Mouse (Mus musculus) CD8-positive naive resting alpha-beta T cell, adult 2 months (primary cell): ENCODE measurements around the gene Hist1h1a.
"Not testable (repeated sequence)": the region's sequence is repeated elsewhere in the genome, so short reads cannot be mapped to it uniquely, and the experiment has no call there.

ENCODE experiments used
- DNase-seq, 2 experiments: peaks; one replicate each; pipeline ENCODE4 v3.0.0; 2022; ENCODE audit warnings: low read depth in 2 of 2, low spot score in 2 of 2

The Hist1h1a gene

GRCm38 (mm10) chr13:23743963-23744362, 19.5 kb upstream of the Hist1h1a start:
- no peak for DNase-seq

DNA sequence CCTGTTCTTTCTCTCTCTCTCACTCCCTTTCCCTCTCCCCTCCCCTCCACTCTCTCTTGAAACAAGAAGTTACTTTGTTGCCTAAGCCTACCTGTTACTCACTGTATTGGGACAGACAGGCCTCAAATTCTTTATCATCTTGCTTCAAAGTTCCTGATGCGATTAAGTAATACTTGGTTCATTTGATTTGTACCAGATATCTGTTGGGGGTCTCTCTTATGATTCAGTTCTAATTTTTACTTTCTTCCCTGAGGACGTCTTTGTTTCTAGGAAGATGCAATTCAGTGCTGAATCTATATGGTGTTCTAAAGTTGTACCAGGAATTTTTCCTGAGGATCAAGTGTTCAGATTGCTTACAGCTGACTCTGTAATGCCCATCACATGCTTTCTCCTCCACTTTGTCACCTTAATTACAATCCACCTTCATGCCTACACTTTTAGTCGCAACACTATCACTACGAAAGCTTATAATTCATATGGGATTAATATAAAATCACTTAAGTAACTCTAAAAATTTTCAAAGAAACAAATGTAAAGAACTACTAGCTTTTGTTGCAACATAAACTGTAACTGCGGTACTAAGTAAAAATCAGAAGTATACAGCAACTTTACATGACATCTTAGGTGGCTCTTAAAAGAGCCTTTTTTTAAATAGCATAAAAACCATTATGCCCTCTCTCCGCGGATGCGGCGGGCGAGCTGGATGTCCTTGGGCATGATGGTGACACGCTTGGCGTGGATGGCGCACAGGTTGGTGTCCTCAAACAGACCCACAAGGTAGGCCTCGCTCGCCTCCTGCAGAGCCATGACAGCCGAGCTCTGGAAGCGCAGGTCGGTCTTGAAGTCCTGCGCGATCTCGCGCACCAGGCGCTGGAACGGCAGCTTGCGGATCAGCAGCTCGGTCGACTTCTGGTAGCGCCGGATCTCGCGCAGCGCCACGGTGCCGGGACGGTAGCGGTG, 18.8 kb upstream of the Hist1h1a start:
- no peak for DNase-seq

DNA sequence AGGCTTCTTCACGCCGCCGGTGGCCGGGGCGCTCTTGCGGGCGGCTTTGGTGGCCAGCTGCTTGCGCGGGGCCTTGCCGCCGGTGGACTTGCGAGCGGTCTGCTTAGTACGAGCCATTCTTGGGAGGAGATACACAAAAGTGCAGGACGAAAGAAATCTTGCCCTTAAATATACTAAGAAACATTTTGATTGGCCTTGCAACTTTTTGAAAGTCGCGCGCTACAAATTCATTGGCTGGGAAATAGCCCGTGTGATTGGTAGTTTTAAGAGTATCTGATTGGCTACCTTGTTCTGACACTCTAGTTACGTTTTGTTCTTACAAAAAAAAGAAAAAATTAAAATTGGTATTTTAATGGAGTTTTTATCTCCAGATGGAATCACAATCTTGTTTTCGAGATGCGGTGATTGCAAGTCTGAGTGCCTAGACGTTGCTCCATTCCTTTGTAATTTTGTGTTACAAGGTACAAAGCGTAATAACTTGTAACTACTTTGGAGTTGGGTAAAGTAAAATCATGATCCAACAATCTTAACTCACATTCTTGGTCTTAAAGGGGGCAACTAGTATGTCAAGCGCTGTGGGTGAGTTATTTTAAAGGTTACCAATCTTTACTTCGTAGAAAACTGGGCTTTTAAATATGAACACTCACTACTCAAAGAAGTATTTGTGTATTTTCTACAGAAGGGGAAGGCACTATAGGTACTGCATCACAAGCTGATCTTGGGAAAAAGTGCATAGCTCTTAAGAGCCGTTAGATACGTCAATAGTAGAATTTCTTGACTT, 17.9 kb upstream of the Hist1h1a start, which contains the start of gene Hist1h3c:
Gene Hist1h3c (minus strand): TSS at position 222 of the 781 bp plus-strand sequence.
- peak; percentile 52 to 80 for DNase-seq

- peak; percentile 41 to 58 for DNase-seq
Observed at GRCm38 (mm10) chr13:23746201-23747080, 17.0 kb upstream of the Hist1h1a start, which contains the start of gene Hist1h2bb. Hist1h2bb (plus strand) TSS chr13:23746734.

DNA sequence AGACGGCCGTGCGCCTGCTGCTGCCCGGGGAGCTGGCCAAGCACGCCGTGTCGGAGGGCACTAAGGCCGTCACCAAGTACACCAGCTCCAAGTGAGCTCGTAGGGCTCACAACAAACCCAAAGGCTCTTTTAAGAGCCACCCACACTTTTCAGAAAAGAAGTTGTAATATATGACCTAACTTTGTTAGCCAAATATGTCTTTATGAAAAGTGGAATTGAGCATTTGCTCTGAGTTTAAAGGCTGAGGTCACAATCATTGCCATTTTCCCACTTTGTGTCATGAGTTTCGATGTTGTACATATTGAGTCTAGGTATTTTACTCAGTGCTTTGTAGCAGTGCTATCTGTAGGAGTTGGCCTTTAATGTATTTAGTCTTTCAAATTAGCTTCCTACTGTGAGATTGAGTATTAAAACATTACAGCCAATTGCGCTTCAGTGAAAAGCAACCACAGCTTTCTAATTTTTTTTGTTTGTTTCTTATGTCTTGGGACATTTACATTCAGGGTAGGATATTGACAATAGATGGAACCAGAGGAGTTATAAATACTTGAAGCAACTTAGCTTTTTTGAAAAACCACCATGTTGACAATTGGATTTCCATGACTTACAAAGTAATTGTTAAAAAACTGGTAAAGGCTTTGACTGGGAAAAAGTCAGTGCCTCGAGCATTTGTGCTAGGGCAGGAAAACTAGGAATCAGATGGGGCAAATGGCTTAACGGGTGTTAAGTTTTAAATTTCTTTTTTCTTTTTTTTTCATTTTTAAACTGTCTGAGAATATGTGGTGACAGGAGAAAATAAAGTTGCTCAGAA, 16.2 kb upstream of the Hist1h1a start:
- DNase-seq, result no peak

- DNase-seq, result no peak
Observed at GRCm38 (mm10) chr13:23747892-23748288, 15.6 kb upstream of the Hist1h1a start.

DNA sequence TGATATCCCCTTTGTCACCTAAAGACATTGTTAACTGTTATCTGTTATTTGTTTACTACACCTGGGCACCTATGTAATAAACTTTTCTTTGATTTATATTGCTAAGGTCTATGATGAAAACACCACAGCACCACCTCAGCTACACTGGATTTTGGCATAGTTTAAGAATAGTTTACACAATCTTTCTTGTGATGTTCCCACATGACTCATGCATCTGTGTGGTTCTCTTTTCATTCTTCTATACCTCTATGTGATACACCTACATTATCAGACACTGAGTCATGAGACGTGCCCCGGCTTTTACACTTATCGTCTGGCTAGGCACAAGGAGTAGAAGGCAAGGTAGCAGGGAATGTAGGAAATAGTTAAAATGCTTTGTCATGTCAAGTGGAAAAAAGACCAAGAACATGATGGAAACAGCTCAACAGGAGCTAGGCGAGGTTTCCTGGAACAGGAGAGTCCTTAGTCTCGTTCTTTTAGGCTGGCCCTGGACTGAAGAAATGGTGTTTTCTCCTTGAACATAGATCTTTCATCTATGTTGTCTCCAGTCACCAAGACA, 13.8 kb upstream of the Hist1h1a start:
- DNase-seq, result no peak

DNA sequence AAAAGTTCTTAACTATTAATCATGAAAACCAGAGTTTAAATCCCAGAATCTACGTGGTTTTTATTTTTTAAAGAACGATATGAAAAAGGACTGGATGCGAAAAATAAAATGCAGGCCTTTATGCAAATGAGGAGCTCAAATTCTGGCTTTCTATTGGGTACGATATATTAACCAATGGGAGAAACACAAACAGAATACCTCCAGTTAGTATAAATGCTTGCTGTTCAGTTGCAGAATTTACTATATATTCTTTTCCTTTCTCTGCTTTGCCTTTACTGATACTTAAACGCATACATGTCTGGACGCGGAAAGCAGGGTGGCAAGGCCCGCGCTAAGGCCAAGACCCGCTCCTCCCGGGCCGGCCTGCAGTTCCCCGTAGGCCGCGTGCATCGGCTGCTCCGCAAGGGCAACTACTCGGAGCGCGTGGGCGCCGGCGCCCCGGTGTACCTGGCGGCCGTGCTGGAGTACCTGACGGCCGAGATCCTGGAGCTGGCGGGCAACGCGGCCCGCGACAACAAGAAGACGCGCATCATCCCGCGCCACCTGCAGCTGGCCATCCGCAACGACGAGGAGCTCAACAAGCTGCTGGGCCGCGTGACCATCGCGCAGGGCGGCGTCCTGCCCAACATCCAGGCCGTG, 12.5 kb upstream of the Hist1h1a start, which contains the start of gene Hist1h2ab:
Gene Hist1h2ab (plus strand): TSS at position 288 of the 639 bp plus-strand sequence.
- DNase-seq, result not testable (repeated sequence)

- DNase-seq, result no peak
Observed at GRCm38 (mm10) chr13:23751478-23751956, 11.9 kb upstream of the Hist1h1a start.

GRCm38 (mm10) chr13:23752067-23752741, 11.3 kb upstream of the Hist1h1a start, which contains the start of gene Hist1h3b:
Hist1h3b (plus strand) TSS chr13:23752267.
- DNase-seq, result peak in 1 of 2 experiments; percentile 38

- DNase-seq, result no peak
Observed at GRCm38 (mm10) chr13:23752742-23753172, 10.7 kb upstream of the Hist1h1a start.

DNA sequence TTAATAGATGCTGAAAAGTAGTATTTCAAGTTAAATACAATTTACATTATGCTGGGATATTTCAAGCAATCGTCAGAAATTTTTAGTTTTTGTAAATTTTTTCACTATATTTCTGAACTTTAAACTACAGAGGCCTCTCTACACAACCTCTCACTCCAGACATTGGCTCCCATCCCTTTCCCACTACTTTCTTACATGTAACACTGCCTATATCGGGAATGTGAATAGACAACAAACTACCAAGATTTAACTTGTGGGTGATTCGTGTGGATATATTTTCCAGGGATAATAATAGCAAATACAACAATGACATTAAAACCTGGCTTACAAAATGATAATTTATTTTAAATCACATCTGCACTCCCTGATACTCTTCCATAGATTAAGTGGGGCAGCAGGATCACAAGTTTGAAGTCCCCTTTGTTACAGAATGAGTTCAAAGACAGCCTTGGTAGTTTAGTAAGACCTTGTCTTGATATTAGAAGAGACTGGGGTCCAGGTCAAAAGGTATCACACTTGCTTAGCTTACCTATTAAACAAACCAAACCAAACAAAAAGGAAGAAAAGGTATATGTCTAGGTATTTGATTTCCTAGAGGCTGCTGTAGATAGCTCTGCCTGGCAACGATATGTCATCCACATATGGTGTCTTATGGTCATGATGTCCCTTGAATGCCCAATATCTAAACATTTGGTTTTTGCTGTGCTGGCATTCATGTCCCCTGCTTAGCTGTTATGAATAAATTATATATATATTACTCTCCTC, 10.0 kb upstream of the Hist1h1a start:
- DNase-seq, result no peak

DNA sequence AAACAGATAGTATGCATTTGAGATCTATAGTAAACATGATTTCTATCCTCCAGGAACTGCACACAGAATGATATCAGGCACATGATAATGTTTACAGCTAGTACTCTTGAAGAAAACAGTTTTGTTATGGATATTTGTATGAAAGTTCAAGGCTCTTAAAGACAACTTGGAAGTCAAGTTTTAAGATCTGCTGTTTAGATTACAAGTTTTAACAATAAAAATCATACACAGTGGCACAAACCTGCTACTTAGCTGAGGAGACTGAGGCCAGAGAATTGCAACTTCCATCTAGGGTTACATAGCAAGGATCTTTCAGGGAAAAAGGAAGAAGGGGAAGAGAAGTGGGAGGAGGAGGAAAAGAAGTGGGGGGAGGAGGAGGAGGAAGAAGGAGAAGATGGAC, 8.5 kb upstream of the Hist1h1a start:
- no peak for DNase-seq

GRCm38 (mm10) chr13:23756790-23757189, 6.7 kb upstream of the Hist1h1a start, which contains the start of gene Hist1h4b:
Hist1h4b (plus strand) TSS chr13:23757013.
- DNase-seq, result peak; percentile 62 to 73

GRCm38 (mm10) chr13:23757211-23757773, 6.2 kb upstream of the Hist1h1a start:
- DNase-seq, result no peak

- DNase-seq, result no peak
Observed at GRCm38 (mm10) chr13:23757921-23758320, 5.5 kb upstream of the Hist1h1a start.

DNA sequence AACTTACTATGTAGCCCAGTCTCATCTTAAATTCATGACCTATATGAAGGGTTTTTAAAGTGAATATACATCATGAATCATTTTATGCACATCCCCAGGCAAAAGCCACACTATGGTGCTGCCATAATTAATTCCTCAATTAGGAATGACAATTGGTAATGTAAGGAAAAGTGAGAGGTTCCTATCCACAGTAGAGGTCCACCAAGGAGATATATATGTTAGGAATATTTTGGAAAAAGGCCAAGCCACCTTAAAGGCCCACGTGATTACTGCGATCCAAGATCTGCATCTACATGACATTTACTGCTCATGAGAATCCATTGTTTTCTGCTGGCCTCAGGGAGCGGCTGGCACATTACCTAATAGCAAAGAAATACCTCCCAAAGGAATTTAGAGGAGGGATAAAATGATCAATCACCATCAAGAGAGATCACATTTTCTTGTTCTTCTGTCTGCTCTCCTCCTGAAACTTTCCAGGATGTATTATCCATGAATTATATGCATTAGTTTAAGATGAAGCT, 4.2 kb upstream of the Hist1h1a start:
- DNase-seq, result no peak
